Mouse (Mus musculus): ENCODE data around the gene Vdac2. TPM values are rescaled to one million over a fixed set of nuclear protein-coding genes. Genes with fewer than 3 reads are reported as not detected.
A peak's percentile ranks its signal among the peaks of the same experiment; 100 is the strongest.

Vdac2 gene
- total RNA-seq (2021) (100 to 1,000 TPM; 196 to 221 TPM), polyA plus RNA-seq (2012; rRNA removed) (213 and 280 TPM in 2 replicates)
- long read RNA-seq, transcript Vdac2-201 (10 exons, 1,954 nt) = major isoform, 156 of 164 reads
- long read RNA-seq, partial matches to known transcripts = 4 of 164 reads
- long read RNA-seq, other reads (novel, unspliced or antisense) = 2 of 164 reads

GRCm38 (mm10) chr14:21824938-21825337 is at the start of gene Vdac2:
TSS of gene Vdac2 (plus strand) at chr14:21825238.
- DNase-seq = no peak

GRCm38 (mm10) chr14:21776201-21776600 is 48.8 kb upstream of the Vdac2 start:
- no peak for DNase-seq

- DNase-seq = no peak
Observed at GRCm38 (mm10) chr14:21786500-21786899, 38.5 kb upstream of the Vdac2 start.

- DNase-seq = no peak
Observed at GRCm38 (mm10) chr14:21787374-21787773, 37.7 kb upstream of the Vdac2 start.

GRCm38 (mm10) chr14:21788121-21788520 is 36.9 kb upstream of the Vdac2 start:
- DNase-seq = no peak

- no peak for DNase-seq
Observed at GRCm38 (mm10) chr14:21790585-21791251, 34.3 kb upstream of the Vdac2 start.

GRCm38 (mm10) chr14:21791722-21792121 is 33.3 kb upstream of the Vdac2 start:
- peak; percentile 67 for DNase-seq

- no peak for DNase-seq
Observed at GRCm38 (mm10) chr14:21792250-21792649, 32.8 kb upstream of the Vdac2 start.

- no peak for DNase-seq
Observed at GRCm38 (mm10) chr14:21800641-21801040, 24.4 kb upstream of the Vdac2 start.

- DNase-seq = no peak
Observed at GRCm38 (mm10) chr14:21801624-21802023, 23.4 kb upstream of the Vdac2 start.

GRCm38 (mm10) chr14:21802543-21803206 is 22.4 kb upstream of the Vdac2 start:
- no peak for DNase-seq

- DNase-seq = no peak
Observed at GRCm38 (mm10) chr14:21806203-21806602, 18.8 kb upstream of the Vdac2 start.

GRCm38 (mm10) chr14:21806631-21807160 is 18.3 kb upstream of the Vdac2 start:
- DNase-seq = no peak

- peak; percentile 86 for DNase-seq
Observed at GRCm38 (mm10) chr14:21808208-21808922, 16.7 kb upstream of the Vdac2 start.

GRCm38 (mm10) chr14:21809418-21809817 is 15.6 kb upstream of the Vdac2 start:
- DNase-seq = no peak

GRCm38 (mm10) chr14:21811301-21811700 is 13.7 kb upstream of the Vdac2 start:
- no peak for DNase-seq

GRCm38 (mm10) chr14:21811744-21812393 is 13.2 kb upstream of the Vdac2 start:
- DNase-seq = peak; percentile 57

- peak; percentile 66 for DNase-seq
Observed at GRCm38 (mm10) chr14:21812590-21813162, 12.4 kb upstream of the Vdac2 start.

- no peak for DNase-seq
Observed at GRCm38 (mm10) chr14:21813216-21813615, 11.8 kb upstream of the Vdac2 start.

- peak; percentile 63 for DNase-seq
Observed at GRCm38 (mm10) chr14:21813847-21814246, 11.2 kb upstream of the Vdac2 start.

- DNase-seq = no peak
Observed at GRCm38 (mm10) chr14:21814606-21815005, 10.4 kb upstream of the Vdac2 start.

- no peak for DNase-seq
Observed at GRCm38 (mm10) chr14:21816255-21816654, 8.8 kb upstream of the Vdac2 start.
